11 mouse cellular contexts compared by ENCODE assay signal in the genomic region with DNA sequence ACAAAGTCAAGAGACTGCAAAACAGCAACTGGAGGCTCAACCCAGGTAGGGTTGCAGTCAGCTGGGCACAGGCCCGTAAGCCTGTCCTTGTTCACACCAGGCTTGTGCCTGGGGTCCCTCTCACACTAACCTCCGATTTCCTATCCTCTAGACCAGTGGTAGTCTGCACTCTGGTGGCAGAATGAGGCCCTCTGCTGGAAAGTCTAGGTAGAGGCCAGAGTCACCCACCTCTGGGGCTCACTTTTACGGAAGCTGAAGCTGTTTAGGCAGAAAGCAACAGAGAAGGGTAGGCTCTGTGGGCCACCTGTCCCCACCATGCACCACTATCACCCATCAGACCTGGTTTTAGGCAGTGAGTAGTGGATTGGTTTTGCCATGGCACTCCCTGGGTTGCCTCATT.
DNase-seq lines count a peak whose midpoint lies in the region.
"Had no signal": no experiment of that assay in that cellular context is flagged by ENCODE, and none has a peak within 500 bp of the region (broad histone marks: within the 10 kb centered on the region; RNA-seq: fewer than 3 reads in every experiment).

No protein-coding gene starts in this region.

- H3K9me3 ChIP-seq in limb, embryonic 10.5 days (replicated peaks), result no peaks in the 10 kb centered on the region
- H3K9me3 ChIP-seq: embryonic facial prominence, embryonic 12.5 days; limb, embryonic 15.5 days; neural tube, embryonic 13.5 days had no signal

- no peaks in the 10 kb centered on the region for H3K27me3 ChIP-seq in limb, embryonic 10.5 days (ENCODE audit: low read depth, poor library complexity, severe bottlenecking)
- H3K27me3 ChIP-seq: embryonic facial prominence, embryonic 12.5 days; limb, embryonic 15.5 days; neural tube, embryonic 13.5 days had no signal

- no peak overlapping the region for H3K4me3 ChIP-seq in limb, embryonic 10.5 days
- H3K4me3 ChIP-seq: embryonic facial prominence, embryonic 12.5 days; limb, embryonic 15.5 days; neural tube, embryonic 13.5 days had no signal

- peak; percentile 55 for DNase-seq in embryo, embryonic 10.5 days (ENCODE audit: low spot score)
- no peak for DNase-seq in embryo, embryonic 9.5 days (ENCODE audit: extremely low spot score)
- peak; percentile 38 to 55 for DNase-seq in layer of hippocampus, postnatal 10 days (ENCODE audit: low spot score in 2 of 2)
- no peak for DNase-seq in layer of hippocampus, postnatal 14 days (ENCODE audit: low spot score in 2 of 2)
- peak; percentile 52 for DNase-seq in NIH3T3 (ENCODE audit: low read depth)
- DNase-seq in lung, postnatal 14 days, result peak; percentile 34
- DNase-seq in limb, embryonic 10.5 days (ENCODE audit: low spot score), result no peak
- DNase-seq in gastrocnemius, postnatal 25 days, result no peak

- 73% methylated on average over 3 of the region's 3 CpGs for WGBS in limb, embryonic 10.5 days

- H3K27ac ChIP-seq in limb, embryonic 10.5 days, result no peak overlapping the region
- H3K27ac ChIP-seq: embryonic facial prominence, embryonic 12.5 days; limb, embryonic 15.5 days; neural tube, embryonic 13.5 days had no signal

- H3K4me1 ChIP-seq in limb, embryonic 10.5 days, result no peaks in the 10 kb centered on the region
- H3K4me1 ChIP-seq: embryonic facial prominence, embryonic 12.5 days; limb, embryonic 15.5 days had no signal

- peaks cover 94% of the 10 kb centered on the region for H3K36me3 ChIP-seq in limb, embryonic 10.5 days

Comparison
In these comparisons a context has a peak if more than half of its experiments do, and no peak if none do; other contexts are left out.
1. DNase-seq: peak in embryo, embryonic 10.5 days (single experiment), layer of hippocampus, postnatal 10 days (2 of 2), NIH3T3 (single experiment) and lung, postnatal 14 days (single experiment); none in embryo, embryonic 9.5 days (single experiment), layer of hippocampus, postnatal 14 days (0 of 2), limb, embryonic 10.5 days (single experiment) and gastrocnemius, postnatal 25 days (single experiment).